Mouse (Mus musculus) testis, adult 2 months (tissue): ENCODE results near the gene Dnaaf5.

Experiments used
- CTCF ChIP-seq: fragments of 200-500 bp; IDR thresholded peaks from 2 replicates; pipeline ENCODE4 v1.5.1; 2012; ENCODE audit warnings: low read depth, mild to moderate bottlenecking, inconsistent platforms, low read length, moderate library complexity; ENCODE audit not compliant: control insufficient read depth, insufficient read depth, insufficient replicate concordance
- POLR2A ChIP-seq: fragments of 200-500 bp; IDR thresholded peaks from 2 replicates; pipeline ENCODE4 v1.6.1; 2012; ENCODE audit warnings: low read depth, mild to moderate bottlenecking, inconsistent platforms, low read length, moderate library complexity; ENCODE audit not compliant: control insufficient read depth

GRCm38 (mm10) chr5:139202127-139202526, 52.1 kb downstream of the Dnaaf5 start:
- no peak for TF ChIP-seq CTCF
- no peak for TF ChIP-seq POLR2A
